Mouse (Mus musculus): ENCODE results near the gene Lamc1. TPM values are rescaled to one million over a fixed set of nuclear protein-coding genes. Genes with fewer than 3 reads are reported as not detected.

Lamc1 gene
- total and polyA plus RNA-seq, 2 experiments from 2014 or later: 9.8 to 42.4 TPM

DNA sequence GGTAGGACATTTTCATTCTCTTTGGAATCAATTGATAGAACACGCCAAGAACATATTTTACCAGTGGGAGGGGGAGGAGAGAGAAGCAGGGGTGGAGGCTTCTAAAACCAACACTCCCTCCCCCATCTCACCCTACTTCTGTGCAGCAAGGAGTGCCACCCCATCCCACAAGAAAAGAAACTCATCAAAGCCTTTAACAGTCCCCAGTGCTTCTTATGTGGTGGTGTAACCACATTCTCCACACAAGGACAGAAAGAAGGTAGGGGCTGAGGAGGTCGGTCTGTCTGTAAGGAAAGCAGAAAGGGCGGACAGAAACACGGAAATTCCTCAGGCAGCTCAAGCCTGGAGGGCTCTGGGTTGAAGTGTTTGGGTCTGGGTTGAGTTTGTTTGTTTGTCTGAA is 12.5 kb downstream of the Lamc1 start:
- no peak for DNase-seq
- no peak for TF ChIP-seq CTCF (IDR thresholded peaks at IDR 0.05; ENCODE audit: low read depth)
- H3K4me3 ChIP-seq (ENCODE audit: low read depth, low read length): no peak overlapping the region
- H3K27me3 ChIP-seq (ENCODE audit: insufficient read depth, low read length): no peaks in the 10 kb centered on the region
- no peak overlapping the region for H3K27ac ChIP-seq (ENCODE audit: low read depth, low read length)
- H3K4me1 ChIP-seq (ENCODE audit: insufficient read depth): no peaks in the 10 kb centered on the region
- no peaks in the 10 kb centered on the region for H3K9me3 ChIP-seq (ENCODE audit: low read length)
- 77% methylated on average over 4 of the region's 4 CpGs for WGBS
- H3K4me2 ChIP-seq (ENCODE audit: low read depth): no peak overlapping the region
- no peak overlapping the region for H3K9ac ChIP-seq
- no peak for ATAC-seq
- H3K36me3 ChIP-seq (ENCODE audit: insufficient read depth): no peaks in the 10 kb centered on the region

DNA sequence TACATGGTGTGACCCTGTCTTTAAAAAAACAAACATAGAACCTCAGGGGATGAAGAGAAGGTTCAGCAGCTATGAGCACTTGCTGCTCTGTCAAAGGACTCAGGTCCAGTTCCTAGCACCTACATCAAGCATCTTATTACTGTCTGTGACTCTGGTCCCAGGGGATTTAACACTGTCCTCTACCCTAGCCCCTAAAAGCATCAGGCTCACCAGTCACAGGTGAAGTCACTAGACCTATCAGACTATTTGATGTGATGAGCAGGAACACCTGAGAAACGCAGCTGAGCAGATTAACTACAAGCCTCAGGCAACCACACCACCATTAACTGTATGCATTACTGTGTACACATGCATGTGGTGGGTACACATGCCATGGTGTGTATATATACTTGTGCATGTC is 13.8 kb downstream of the Lamc1 start:
- H3K36me3 ChIP-seq (ENCODE audit: insufficient read depth): no peaks in the 10 kb centered on the region
- no peak overlapping the region for H3K4me3 ChIP-seq (ENCODE audit: low read depth, low read length)
- ATAC-seq (no peak), DNase-seq (no peak)
- WGBS: 95% methylated on average over 1 of the region's 1 CpGs
- no peaks in the 10 kb centered on the region for H3K9me3 ChIP-seq (ENCODE audit: low read length)
- no peaks in the 10 kb centered on the region for H3K27me3 ChIP-seq (ENCODE audit: insufficient read depth, low read length)
- H3K27ac ChIP-seq (ENCODE audit: low read depth, low read length): no peak overlapping the region
- no peak overlapping the region for H3K9ac ChIP-seq
- no peak overlapping the region for H3K4me2 ChIP-seq (ENCODE audit: low read depth)
- H3K4me1 ChIP-seq (ENCODE audit: insufficient read depth): no peaks in the 10 kb centered on the region
- no peak for TF ChIP-seq CTCF (IDR thresholded peaks at IDR 0.05; ENCODE audit: low read depth)

DNA sequence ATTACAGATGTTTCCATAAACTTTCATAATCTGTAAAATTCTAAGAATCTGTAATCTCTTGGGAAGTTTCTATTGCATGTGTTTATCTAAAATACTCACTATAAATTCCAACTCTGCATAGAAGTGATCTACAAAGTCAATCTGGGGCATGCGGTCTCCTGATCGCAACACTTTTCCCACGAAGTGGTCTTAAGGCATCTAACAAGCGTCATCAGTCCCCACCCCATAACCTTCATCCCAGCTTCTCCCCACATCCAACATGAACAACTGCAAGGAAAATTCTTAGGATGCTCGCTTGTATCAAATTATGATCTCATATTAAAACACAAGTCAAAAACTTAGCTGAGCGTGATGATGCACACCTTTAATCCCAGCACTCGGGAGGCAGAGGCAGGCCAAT is 14.3 kb downstream of the Lamc1 start:
- H3K36me3 ChIP-seq (ENCODE audit: insufficient read depth): no peaks in the 10 kb centered on the region; the same call in 1 of the 2 replicates
- WGBS: 96% methylated on average over 7 of the region's 7 CpGs
- no peaks in the 10 kb centered on the region for H3K4me1 ChIP-seq (ENCODE audit: insufficient read depth)
- DNase-seq: no peak
- H3K27me3 ChIP-seq (ENCODE audit: insufficient read depth, low read length): no peaks in the 10 kb centered on the region
- TF ChIP-seq CTCF (IDR thresholded peaks at IDR 0.05; ENCODE audit: low read depth): no peak
- no peak overlapping the region for H3K4me3 ChIP-seq (ENCODE audit: low read depth, low read length)
- H3K9me3 ChIP-seq (ENCODE audit: low read length): no peaks in the 10 kb centered on the region
- no peak overlapping the region for H3K4me2 ChIP-seq (ENCODE audit: low read depth)
- H3K27ac ChIP-seq (ENCODE audit: low read depth, low read length): no peak overlapping the region
- no peak for ATAC-seq
- no peak overlapping the region for H3K9ac ChIP-seq

DNA sequence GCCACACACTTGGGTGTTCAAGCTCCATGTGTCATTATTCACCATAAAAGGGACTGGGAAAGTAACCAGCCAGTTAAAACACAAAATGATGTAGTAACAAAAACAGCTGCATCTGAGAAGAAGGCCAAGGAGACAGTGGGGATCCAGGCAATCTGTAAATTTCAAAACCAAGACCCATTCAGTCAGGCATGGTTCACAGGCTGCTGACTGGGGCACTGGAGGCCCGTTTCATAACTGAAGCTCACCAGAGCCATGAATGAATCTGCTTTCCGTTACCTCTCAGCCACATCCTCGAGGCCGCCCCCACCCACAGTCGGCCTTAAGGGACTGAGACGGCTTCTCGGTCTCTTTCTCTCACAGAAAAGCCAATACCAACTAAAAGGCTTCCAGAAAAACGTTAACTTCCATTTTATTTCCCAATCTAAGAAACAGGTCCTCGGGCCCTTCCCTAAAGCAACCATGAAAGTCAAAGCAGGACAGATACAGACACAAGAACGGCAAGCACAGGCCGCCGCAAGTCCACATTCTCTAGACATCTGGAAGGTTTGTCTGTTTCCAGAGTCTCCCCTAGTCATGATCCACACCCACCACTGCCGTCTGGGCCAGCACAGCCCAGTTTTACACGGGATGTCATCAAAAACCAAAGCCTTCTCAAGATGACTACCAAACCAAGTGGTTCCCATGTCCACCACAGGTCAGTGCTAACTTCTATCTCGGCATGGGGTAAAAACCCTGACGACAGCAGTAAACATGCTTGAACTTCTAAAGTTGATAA is 14.9 kb downstream of the Lamc1 start:
- Histone ChIP-seq H3K9ac (no peak overlapping the region), H3K36me3 (ENCODE audit: insufficient read depth) (no peaks in the 10 kb centered on the region; the same call in 1 of the 2 replicates), H3K4me1 (ENCODE audit: insufficient read depth) (no peaks in the 10 kb centered on the region), H3K4me3 (ENCODE audit: low read depth, low read length) (no peak overlapping the region), H3K27ac (ENCODE audit: low read depth, low read length) (no peak overlapping the region), H3K9me3 (ENCODE audit: low read length) (no peaks in the 10 kb centered on the region), H3K4me2 (ENCODE audit: low read depth) (no peak overlapping the region), H3K27me3 (ENCODE audit: insufficient read depth, low read length) (no peaks in the 10 kb centered on the region)
- ATAC-seq: no peak
- WGBS: 85% methylated on average over 16 of the region's 16 CpGs
- DNase-seq: no peak
- no peak for TF ChIP-seq CTCF (IDR thresholded peaks at IDR 0.05; ENCODE audit: low read depth)

DNA sequence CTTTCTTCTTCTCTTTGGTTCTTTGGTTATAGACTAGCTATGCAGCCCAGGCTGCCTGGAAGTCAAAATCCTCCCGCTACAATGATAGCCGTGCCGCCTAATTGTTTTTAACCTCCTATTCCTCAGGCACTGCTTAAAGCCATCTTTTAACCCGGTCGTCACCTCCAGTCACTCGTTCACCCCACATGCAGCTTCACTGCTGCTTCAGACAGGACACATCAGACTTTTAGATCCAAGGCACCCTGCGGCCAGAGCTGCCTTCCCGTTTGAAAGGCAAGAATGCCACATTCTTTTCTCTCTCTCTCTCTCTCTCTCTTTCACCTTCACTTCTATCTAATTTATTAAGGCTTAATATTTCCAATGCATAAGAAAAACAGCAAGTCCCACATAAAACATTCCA is 15.6 kb downstream of the Lamc1 start:
- TF ChIP-seq CTCF (IDR thresholded peaks at IDR 0.05; ENCODE audit: low read depth): no peak
- H3K9me3 ChIP-seq (ENCODE audit: low read length): no peaks in the 10 kb centered on the region
- no peak overlapping the region for H3K4me2 ChIP-seq (ENCODE audit: low read depth)
- no peak for ATAC-seq
- H3K27ac ChIP-seq (ENCODE audit: low read depth, low read length): no peak overlapping the region
- no peak overlapping the region for H3K4me3 ChIP-seq (ENCODE audit: low read depth, low read length)
- no peak for DNase-seq
- no peaks in the 10 kb centered on the region for H3K27me3 ChIP-seq (ENCODE audit: insufficient read depth, low read length)
- no peak overlapping the region for H3K9ac ChIP-seq
- H3K36me3 ChIP-seq (ENCODE audit: insufficient read depth): no peaks in the 10 kb centered on the region; the same call in 1 of the 2 replicates
- no peaks in the 10 kb centered on the region for H3K4me1 ChIP-seq (ENCODE audit: insufficient read depth)
- WGBS: 64% methylated on average over 8 of the region's 8 CpGs

DNA sequence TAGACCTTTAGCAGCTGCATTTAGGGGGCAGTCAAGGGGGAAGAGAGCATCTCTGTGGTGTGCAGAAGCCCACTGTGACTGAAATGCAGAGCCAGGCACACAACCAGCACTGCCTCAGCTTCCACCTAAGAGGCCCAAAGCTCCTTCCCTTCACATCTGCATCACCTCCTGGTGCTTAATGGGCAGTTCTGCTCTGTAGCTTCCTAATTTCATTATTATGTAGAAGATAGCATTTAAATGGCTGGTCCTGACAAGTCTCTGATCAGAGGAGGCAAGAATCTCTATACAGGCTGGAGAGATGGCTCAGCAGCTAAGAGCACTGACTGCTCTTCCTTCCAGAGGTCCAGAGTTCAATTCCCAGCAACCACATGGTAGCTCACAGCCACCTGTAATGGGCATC is 16.3 kb downstream of the Lamc1 start:
- Histone ChIP-seq H3K4me2 (ENCODE audit: low read depth) (no peak overlapping the region), H3K4me3 (ENCODE audit: low read depth, low read length) (no peak overlapping the region), H3K27ac (ENCODE audit: low read depth, low read length) (no peak overlapping the region), H3K9ac (no peak overlapping the region), H3K4me1 (ENCODE audit: insufficient read depth) (no peaks in the 10 kb centered on the region), H3K36me3 (ENCODE audit: insufficient read depth) (no peaks in the 10 kb centered on the region; the same call in 1 of the 2 replicates), H3K27me3 (ENCODE audit: insufficient read depth, low read length) (no peaks in the 10 kb centered on the region), H3K9me3 (ENCODE audit: low read length) (no peaks in the 10 kb centered on the region)
- no peak for TF ChIP-seq CTCF (IDR thresholded peaks at IDR 0.05; ENCODE audit: low read depth)
- ATAC-seq (no peak), DNase-seq (no peak)

DNA sequence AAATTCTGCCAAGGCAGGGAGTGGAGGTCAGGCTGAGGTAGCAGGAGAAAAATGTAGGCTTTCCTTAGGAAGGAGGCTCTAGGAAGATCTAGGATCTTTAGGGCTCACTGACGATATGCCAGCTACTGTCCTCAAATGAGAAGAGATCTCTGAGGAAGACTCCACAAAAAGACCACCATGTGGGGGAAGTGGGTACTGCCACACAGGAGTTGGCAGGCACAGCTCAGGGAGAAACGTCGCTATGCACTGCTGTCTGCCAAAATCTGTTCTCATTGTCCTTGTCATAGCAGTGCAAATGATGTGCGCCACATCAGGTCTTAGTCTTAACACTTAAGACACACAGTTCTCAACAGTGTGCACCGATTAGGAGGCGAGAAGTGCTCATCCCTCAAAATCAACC is 17.5 kb downstream of the Lamc1 start:
- no peaks in the 10 kb centered on the region; the same call in 1 of the 2 replicates for H3K36me3 ChIP-seq (ENCODE audit: insufficient read depth)
- TF ChIP-seq CTCF (IDR thresholded peaks at IDR 0.05; ENCODE audit: low read depth): no peak
- H3K9me3 ChIP-seq (ENCODE audit: low read length): no peaks in the 10 kb centered on the region
- H3K4me1 ChIP-seq (ENCODE audit: insufficient read depth): no peaks in the 10 kb centered on the region
- 69% methylated on average over 6 of the region's 6 CpGs for WGBS
- no peak overlapping the region for H3K9ac ChIP-seq
- H3K27me3 ChIP-seq (ENCODE audit: insufficient read depth, low read length): no peaks in the 10 kb centered on the region
- no peak overlapping the region for H3K27ac ChIP-seq (ENCODE audit: low read depth, low read length)
- ATAC-seq (no peak), DNase-seq (no peak)
- no peak overlapping the region for H3K4me2 ChIP-seq (ENCODE audit: low read depth)
- H3K4me3 ChIP-seq (ENCODE audit: low read depth, low read length): no peak overlapping the region
